Mouse (Mus musculus): Measurements from ENCODE around the gene Dek.
A peak's percentile ranks its signal among the peaks of the same experiment; 100 is the strongest.

Gene Dek

GRCm38 (mm10) chr13:47109239-47109638 is 3.2 kb upstream of the Dek start:
- DNase-seq, result no peak

GRCm38 (mm10) chr13:47106580-47106888 is 533 bp upstream of the Dek start:
- DNase-seq, result no peak

GRCm38 (mm10) chr13:47104856-47105541 is 1.0 kb downstream of the Dek start:
- DNase-seq, result peak; percentile 34

GRCm38 (mm10) chr13:47104146-47104545 is 1.9 kb downstream of the Dek start:
- peak; percentile 62 for DNase-seq

- DNase-seq, result no peak
Measured at GRCm38 (mm10) chr13:47100587-47100986, 5.4 kb downstream of the Dek start.

- DNase-seq, result peak; percentile 13
Measured at GRCm38 (mm10) chr13:47099265-47099664, 6.7 kb downstream of the Dek start.

- DNase-seq, result no peak
Measured at GRCm38 (mm10) chr13:47096591-47096990, 9.4 kb downstream of the Dek start.

GRCm38 (mm10) chr13:47093791-47094190 is 12.2 kb downstream of the Dek start:
- no peak for DNase-seq

- DNase-seq, result no peak
Measured at GRCm38 (mm10) chr13:47089271-47089670, 16.7 kb downstream of the Dek start.

- DNase-seq, result no peak
Measured at GRCm38 (mm10) chr13:47088433-47088832, 17.6 kb downstream of the Dek start.

- peak; percentile 19 for DNase-seq
Measured at GRCm38 (mm10) chr13:47080905-47081505, 25.0 kb downstream of the Dek start.

- DNase-seq, result no peak
Measured at GRCm38 (mm10) chr13:47078799-47079198, 27.2 kb downstream of the Dek start.

GRCm38 (mm10) chr13:47077367-47077766 is 28.6 kb downstream of the Dek start:
- no peak for DNase-seq

GRCm38 (mm10) chr13:47076156-47076555 is 29.8 kb downstream of the Dek start:
- no peak for DNase-seq

- no peak for DNase-seq
Measured at GRCm38 (mm10) chr13:47072484-47072883, 33.5 kb downstream of the Dek start.

GRCm38 (mm10) chr13:47071871-47072270 is 34.1 kb downstream of the Dek start:
- no peak for DNase-seq

- no peak for DNase-seq
Measured at GRCm38 (mm10) chr13:47070329-47071080, 35.5 kb downstream of the Dek start.

- no peak for DNase-seq
Measured at GRCm38 (mm10) chr13:47067001-47067400, 39.0 kb downstream of the Dek start.

- DNase-seq, result no peak
Measured at GRCm38 (mm10) chr13:47066516-47066915, 39.5 kb downstream of the Dek start.

GRCm38 (mm10) chr13:47063985-47064760 is 41.8 kb downstream of the Dek start:
- DNase-seq, result peak; percentile 45

GRCm38 (mm10) chr13:47062756-47063155 is 43.2 kb downstream of the Dek start:
- no peak for DNase-seq

- no peak for DNase-seq
Measured at GRCm38 (mm10) chr13:47056781-47057180, 49.2 kb downstream of the Dek start.

GRCm38 (mm10) chr13:47056126-47056525 is 49.9 kb downstream of the Dek start:
- DNase-seq, result no peak
